Mouse (Mus musculus) stomach, adult 2 months (tissue): ENCODE measurements around the gene 4930564D02Rik. TPM values are rescaled to one million over a fixed set of nuclear protein-coding genes. Genes with fewer than 3 reads are reported as not detected.

Experiments used
- polyA plus RNA-seq: library from polyadenylated mRNA; depleted of rRNA; stranded (reverse); fragments of >200 nt; gene quantifications from 2 replicates; pipeline ENCODE4 v1.2.3, GENCODE M21; 2012; rRNA removed

Gene 4930564D02Rik
- not detected in 2 replicates for polyA plus RNA-seq

DNA sequence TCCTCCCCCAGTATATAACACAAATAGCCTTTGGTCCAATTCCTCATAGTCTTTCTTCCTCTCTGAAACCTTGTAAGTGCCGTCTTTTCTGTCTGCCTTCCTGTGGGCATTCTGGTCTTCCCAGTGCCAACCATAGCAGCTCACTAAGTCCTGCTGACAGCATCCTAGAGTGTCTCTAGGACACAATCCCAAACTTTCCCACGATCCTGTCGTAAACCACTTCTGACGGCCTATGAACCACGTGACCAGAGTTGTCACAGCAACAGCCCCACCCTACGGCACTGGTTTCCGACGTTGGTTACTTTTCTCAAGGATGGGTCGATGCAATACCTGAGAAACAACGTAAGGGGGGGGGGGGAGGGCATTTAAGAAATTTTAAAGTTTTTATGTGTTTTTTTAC is at the start of gene 4930564D02Rik:
Gene 4930564D02Rik, plus strand, starts transcription at position 301 of the 400 bp plus-strand sequence.

DNA sequence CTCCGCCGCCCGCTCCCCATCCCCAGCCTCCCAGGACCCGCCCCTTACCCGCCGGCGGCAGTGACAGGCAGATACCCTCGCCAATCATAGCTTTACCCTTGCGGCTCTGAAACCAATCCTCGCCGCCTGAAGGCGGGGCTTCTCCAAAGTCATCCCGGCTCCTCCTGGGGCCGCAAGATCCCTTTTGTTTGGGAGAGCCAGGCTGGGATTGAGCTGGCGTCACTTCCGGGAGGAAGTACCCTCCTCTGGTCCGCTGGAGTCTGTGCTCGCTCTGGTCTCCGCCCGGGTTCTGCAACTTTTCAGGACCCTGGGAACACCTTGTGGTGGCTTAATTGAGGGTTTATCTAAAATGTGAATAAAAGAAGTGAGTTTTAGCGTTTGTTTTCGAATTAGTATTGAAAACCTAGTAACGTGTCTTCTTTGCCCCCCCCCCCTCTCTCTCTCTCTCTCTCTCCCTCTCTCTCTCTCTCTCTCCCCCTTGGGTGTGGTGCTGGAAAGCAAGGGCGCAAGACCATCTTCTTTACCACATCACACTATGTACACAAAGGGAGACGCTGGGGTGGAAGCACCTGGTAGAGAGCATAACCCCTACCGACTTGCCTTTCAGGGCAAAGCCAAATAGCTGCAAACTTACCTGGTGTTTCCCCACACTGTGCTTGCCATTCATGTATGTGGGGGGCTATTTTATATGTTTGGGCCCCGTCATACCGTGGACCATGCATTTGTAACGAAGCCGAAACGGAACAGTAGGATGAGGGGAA is 13.5 kb upstream of the 4930564D02Rik start, which contains the start of gene Cttnbp2nl:
Gene Cttnbp2nl, minus strand, starts transcription at position 210 of the 761 bp plus-strand sequence.

Other genes with a start within 250 kb of the 4930564D02Rik start
- 2.8 and 4.2 TPM in 2 replicates for gene Mov10, start 248.3 kb upstream of the 4930564D02Rik start, polyA plus RNA-seq
- gene St7l, start 202.8 kb upstream of the 4930564D02Rik start, polyA plus RNA-seq, result 1.9 and 2.3 TPM in 2 replicates
- 5.6 and 7.2 TPM in 2 replicates for gene Capza1, start 202.3 kb upstream of the 4930564D02Rik start, polyA plus RNA-seq
- gene Wnt2b, start 104.9 kb upstream of the 4930564D02Rik start, polyA plus RNA-seq, result 1.6 and 1.7 TPM in 2 replicates
- gene Cttnbp2nl, start 13.7 kb upstream of the 4930564D02Rik start, polyA plus RNA-seq, result 2.4 and 3.3 TPM in 2 replicates